Mouse (Mus musculus) G1E-ER4 (cell line): ENCODE data around the gene Tff3. TPM values are rescaled to one million over a fixed set of nuclear protein-coding genes. Genes with fewer than 3 reads are reported as not detected.

Source experiments
- GATA1 ChIP-seq: IDR thresholded peaks from one replicate; pipeline ENCODE4 v1.8.0; 2012; ENCODE audit warnings: low read length, inconsistent platforms
- polyA plus RNA-seq: library from polyadenylated mRNA; stranded (reverse); fragments of >175 nt; gene quantifications from 2 replicates; pipeline ENCODE4 v1.2.3, GENCODE M21; 2012

The Tff3 gene
- polyA plus RNA-seq, 1 experiment, result not detected

GRCm38 (mm10) chr17:31095570-31095969 lies 33.9 kb downstream of the Tff3 start:
- no peak for TF ChIP-seq GATA1

GRCm38 (mm10) chr17:31094781-31095180 lies 34.7 kb downstream of the Tff3 start:
- no peak for TF ChIP-seq GATA1

GRCm38 (mm10) chr17:31091023-31091735 lies 38.3 kb downstream of the Tff3 start:
- TF ChIP-seq GATA1, result no peak

- no peak for TF ChIP-seq GATA1
Observed at GRCm38 (mm10) chr17:31089848-31090247, 39.6 kb downstream of the Tff3 start.

GRCm38 (mm10) chr17:31088711-31089110 lies 40.7 kb downstream of the Tff3 start:
- TF ChIP-seq GATA1, result no peak

- no peak for TF ChIP-seq GATA1
Observed at GRCm38 (mm10) chr17:31086196-31086595, 43.2 kb downstream of the Tff3 start.

GRCm38 (mm10) chr17:31085519-31085918 lies 43.9 kb downstream of the Tff3 start:
- TF ChIP-seq GATA1, result no peak

- TF ChIP-seq GATA1, result no peak
Observed at GRCm38 (mm10) chr17:31082296-31083078, 47.0 kb downstream of the Tff3 start.

GRCm38 (mm10) chr17:31079078-31079840 lies 50.2 kb downstream of the Tff3 start:
- TF ChIP-seq GATA1, result no peak

- no peak for TF ChIP-seq GATA1
Observed at GRCm38 (mm10) chr17:31078581-31078980, 50.9 kb downstream of the Tff3 start.

- TF ChIP-seq GATA1, result no peak
Observed at GRCm38 (mm10) chr17:31077561-31077960, 51.9 kb downstream of the Tff3 start.

- no peak for TF ChIP-seq GATA1
Observed at GRCm38 (mm10) chr17:31075471-31075870, 54.0 kb downstream of the Tff3 start.

Other genes with a start within 250 kb of the Tff3 start
- not detected in 2 replicates for gene Glp1r, start 227.8 kb downstream of the Tff3 start, polyA plus RNA-seq
- gene Umodl1, start 175.0 kb downstream of the Tff3 start, polyA plus RNA-seq, result not detected in 2 replicates
- not detected in 2 replicates for gene Abcg1, start 72.0 kb downstream of the Tff3 start, polyA plus RNA-seq
- gene Tff2, start 14.6 kb upstream of the Tff3 start, polyA plus RNA-seq, result not detected in 2 replicates
- not detected in 2 replicates for gene Tff1, start 35.6 kb upstream of the Tff3 start, polyA plus RNA-seq
- gene Tmprss3, start 69.3 kb upstream of the Tff3 start, polyA plus RNA-seq, result not detected in 2 replicates
- gene Ubash3a, start 78.2 kb upstream of the Tff3 start, polyA plus RNA-seq, result not detected in 2 replicates
- not detected in 2 replicates for gene Rsph1, start 147.7 kb upstream of the Tff3 start, polyA plus RNA-seq
- gene Slc37a1, start 157.1 kb upstream of the Tff3 start, polyA plus RNA-seq, result not detected in 2 replicates